Mouse (Mus musculus) hindbrain, embryonic 14.5 days (tissue): ENCODE measurements around the gene Bcl11a. TPM values are rescaled to one million over a fixed set of nuclear protein-coding genes. Genes with fewer than 3 reads are reported as not detected.

Source experiments
- ATAC-seq: fragments of 200-750 bp; cut with Nextera tagmentation; 2 replicates; pipeline ENCODE4 v1.8.0; 2017; ENCODE audit warnings: moderate number of reproducible peaks, mild to moderate bottlenecking, moderate TSS enrichment, moderate library complexity; ENCODE audit not compliant: low FRiP score
- DNase-seq: peaks from one replicate; pipeline ENCODE4 v3.0.0-alpha.2; 2015; ENCODE audit warnings: low spot score
- H3K27ac ChIP-seq: fragments of 300-500 bp; sonication (generic); 2 replicates; pipeline ENCODE4 v1.5.1; 2014; ENCODE audit warnings: mild to moderate bottlenecking, moderate library complexity
- H3K27me3 ChIP-seq: fragments of 300-500 bp; sonication (generic); 2 replicates; pipeline ENCODE4 v1.6.1; 2014; ENCODE audit warnings: mild to moderate bottlenecking, low read length, mixed read lengths; ENCODE audit not compliant: control insufficient read depth, insufficient read depth
- H3K36me3 ChIP-seq: fragments of 300-500 bp; sonication (generic); replicated peaks from 2 replicates; pipeline ENCODE4 v1.6.1; 2014; ENCODE audit not compliant: control insufficient read depth, insufficient read depth
- H3K4me1 ChIP-seq: fragments of 300-500 bp; sonication (generic); replicated peaks from 2 replicates; pipeline ENCODE4 v1.6.1; 2014; ENCODE audit warnings: antibody characterized with exemption, low read length, mixed read lengths; ENCODE audit not compliant: control insufficient read depth, insufficient read depth
- H3K4me2 ChIP-seq: fragments of 300-500 bp; sonication (generic); replicated peaks from 2 replicates; pipeline ENCODE4 v1.6.1; 2014; ENCODE audit warnings: mild to moderate bottlenecking, moderate library complexity
- H3K4me3 ChIP-seq: fragments of 300-500 bp; sonication (generic); replicated peaks from 2 replicates; pipeline ENCODE4 v1.5.1; 2014; ENCODE audit warnings: mild to moderate bottlenecking, low read length
- H3K9ac ChIP-seq: fragments of 300-500 bp; sonication (generic); 2 replicates; pipeline ENCODE4 v1.6.1; 2014
- H3K9me3 ChIP-seq: fragments of 300-500 bp; sonication (generic); 2 replicates; pipeline ENCODE4 v1.6.1; 2016; ENCODE audit warnings: low read length; ENCODE audit not compliant: control insufficient read depth
- WGBS: fragments of 180-500 bp; shearing (Covaris S2); extraction: QIAGEN DNeasy Blood & Tissue Kit; methylation state at CpG from one replicate; pipeline ENCODE4 v1.1.7; 2014; 5-methylcytosine and 5-hydroxymethylcytosine counted together
- polyA plus RNA-seq: library from polyadenylated mRNA; unstranded; fragments of >200 nt; fragmentation: Nextera tagmentation; extraction: Ambion mirVana; gene quantifications from 2 replicates; pipeline ENCODE4 v1.2.1, GENCODE M21; 2014

The Bcl11a gene
- polyA plus RNA-seq, 1 experiment from 2014 or later = 117 TPM

GRCm38 (mm10) chr11:24190411-24190810 is 112.6 kb downstream of the Bcl11a start:
- H3K27ac ChIP-seq = no peak overlapping the region
- H3K36me3 ChIP-seq = no peaks in the 10 kb centered on the region
- WGBS = 76% methylated on average over 3 of the region's 3 CpGs
- no peaks in the 10 kb centered on the region for H3K27me3 ChIP-seq
- no peak overlapping the region for H3K9ac ChIP-seq
- H3K4me1 ChIP-seq = no peaks in the 10 kb centered on the region
- no peak for DNase-seq
- ATAC-seq = no peak
- H3K9me3 ChIP-seq = no peaks in the 10 kb centered on the region
- H3K4me3 ChIP-seq = no peak overlapping the region
- no peak overlapping the region for H3K4me2 ChIP-seq

GRCm38 (mm10) chr11:24196460-24197190 is 118.8 kb downstream of the Bcl11a start:
- H3K4me2 ChIP-seq = no peak overlapping the region
- no peaks in the 10 kb centered on the region for H3K36me3 ChIP-seq
- H3K9me3 ChIP-seq = no peaks in the 10 kb centered on the region
- no peak overlapping the region for H3K4me3 ChIP-seq
- no peak overlapping the region for H3K9ac ChIP-seq
- H3K4me1 ChIP-seq = no peaks in the 10 kb centered on the region
- H3K27me3 ChIP-seq = no peaks in the 10 kb centered on the region
- no peak for DNase-seq
- no peak for ATAC-seq
- 59% methylated on average over 4 of the region's 4 CpGs for WGBS
- no peak overlapping the region for H3K27ac ChIP-seq

GRCm38 (mm10) chr11:24197424-24197823 is 119.6 kb downstream of the Bcl11a start:
- no peak for DNase-seq
- Histone ChIP-seq H3K9ac (no peak overlapping the region), H3K27ac (no peak overlapping the region), H3K4me2 (no peak overlapping the region), H3K4me1 (no peaks in the 10 kb centered on the region), H3K36me3 (no peaks in the 10 kb centered on the region), H3K9me3 (no peaks in the 10 kb centered on the region), H3K27me3 (no peaks in the 10 kb centered on the region), H3K4me3 (no peak overlapping the region)
- 35% methylated on average over 1 of the region's 1 CpGs for whole genome bisulfite sequencing
- ATAC-seq = no peak

- H3K4me1 ChIP-seq = no peaks in the 10 kb centered on the region
- H3K36me3 ChIP-seq = no peaks in the 10 kb centered on the region
- H3K27me3 ChIP-seq = no peaks in the 10 kb centered on the region
- no peak for DNase-seq
- H3K9ac ChIP-seq = no peak overlapping the region
- no peak for ATAC-seq
- WGBS = 91% methylated on average over 3 of the region's 3 CpGs
- H3K27ac ChIP-seq = no peak overlapping the region
- no peak overlapping the region for H3K4me3 ChIP-seq
- no peaks in the 10 kb centered on the region for H3K9me3 ChIP-seq
- H3K4me2 ChIP-seq = no peak overlapping the region
These were observed 121.7 kb downstream of the Bcl11a start for GRCm38 (mm10) chr11:24199560-24199959.

- Histone ChIP-seq H3K4me1 (no peaks in the 10 kb centered on the region), H3K36me3 (no peaks in the 10 kb centered on the region), H3K4me2 (no peak overlapping the region), H3K4me3 (no peak overlapping the region), H3K27ac (no peak overlapping the region), H3K27me3 (no peaks in the 10 kb centered on the region), H3K9me3 (no peaks in the 10 kb centered on the region), H3K9ac (no peak overlapping the region)
- 58% methylated on average over 5 of the region's 5 CpGs for WGBS
- DNase-seq (no peak), ATAC-seq (no peak)
These were observed 122.5 kb downstream of the Bcl11a start for GRCm38 (mm10) chr11:24200310-24200709.

GRCm38 (mm10) chr11:24201223-24201622 is 123.4 kb downstream of the Bcl11a start:
- no peak for DNase-seq
- Histone ChIP-seq H3K36me3 (no peaks in the 10 kb centered on the region), H3K9ac (no peak overlapping the region), H3K4me1 (no peaks in the 10 kb centered on the region), H3K4me3 (no peak overlapping the region), H3K9me3 (no peaks in the 10 kb centered on the region), H3K27ac (no peak overlapping the region), H3K4me2 (no peak overlapping the region), H3K27me3 (no peaks in the 10 kb centered on the region)
- 55% methylated on average over 4 of the region's 4 CpGs for WGBS
- ATAC-seq = no peak

- Histone ChIP-seq H3K36me3 (no peaks in the 10 kb centered on the region), H3K4me1 (no peaks in the 10 kb centered on the region), H3K27me3 (no peaks in the 10 kb centered on the region), H3K4me3 (no peak overlapping the region), H3K9me3 (no peaks in the 10 kb centered on the region), H3K9ac (no peak overlapping the region), H3K4me2 (no peak overlapping the region), H3K27ac (no peak overlapping the region)
- no peak for ATAC-seq
- no peak for DNase-seq
- 15% methylated on average over 7 of the region's 7 CpGs for WGBS
These were observed 124.9 kb downstream of the Bcl11a start for GRCm38 (mm10) chr11:24202641-24203361.

- DNase-seq (no peak), ATAC-seq (no peak)
- WGBS = 100% methylated on average over 1 of the region's 1 CpGs
- no peaks in the 10 kb centered on the region for H3K4me1 ChIP-seq
- H3K9ac ChIP-seq = no peak overlapping the region
- no peaks in the 10 kb centered on the region for H3K9me3 ChIP-seq
- no peaks in the 10 kb centered on the region for H3K27me3 ChIP-seq
- no peak overlapping the region for H3K4me3 ChIP-seq
- no peaks in the 10 kb centered on the region for H3K36me3 ChIP-seq
- H3K4me2 ChIP-seq = no peak overlapping the region
- no peak overlapping the region for H3K27ac ChIP-seq
These were observed 125.6 kb downstream of the Bcl11a start for GRCm38 (mm10) chr11:24203489-24203888.

- H3K27me3 ChIP-seq = no peaks in the 10 kb centered on the region
- H3K9me3 ChIP-seq = no peaks in the 10 kb centered on the region
- DNase-seq = no peak
- 52% methylated on average over 6 of the region's 6 CpGs for WGBS
- H3K4me2 ChIP-seq = no peak overlapping the region
- no peak overlapping the region for H3K27ac ChIP-seq
- no peaks in the 10 kb centered on the region for H3K4me1 ChIP-seq
- H3K4me3 ChIP-seq = no peak overlapping the region
- H3K36me3 ChIP-seq = no peaks in the 10 kb centered on the region
- no peak for ATAC-seq
- H3K9ac ChIP-seq = no peak overlapping the region
These were observed 131.1 kb downstream of the Bcl11a start for GRCm38 (mm10) chr11:24208951-24209351.
